Mouse (Mus musculus): ENCODE data around the gene Agpat4. TPM values are rescaled to one million over a fixed set of nuclear protein-coding genes. Genes with fewer than 3 reads are reported as not detected.

The Agpat4 gene
- 1 to 10 TPM; 3.7 to 4.5 TPM for total RNA-seq (2021)
- long read RNA-seq, experiment 1, partial matches to known transcripts, result 0 of 4 reads
- long read RNA-seq, experiment 1, other reads (novel, unspliced or antisense), result 1 of 4 reads
- long read RNA-seq, experiment 2, transcript Agpat4-201 (9 exons, 1,915 nt), result major isoform, 7 of 7 reads
- long read RNA-seq, experiment 2, partial matches to known transcripts, result 0 of 7 reads
- long read RNA-seq, experiment 2, other reads (novel, unspliced or antisense), result 0 of 7 reads

- DNase-seq, result no peak
Observed at GRCm38 (mm10) chr17:12118561-12118925, at the start of gene Agpat4. Gene Agpat4, plus strand, starts transcription at chr17:12118704.

GRCm38 (mm10) chr17:12076816-12077215 lies 41.7 kb upstream of the Agpat4 start:
- no peak for DNase-seq

DNA sequence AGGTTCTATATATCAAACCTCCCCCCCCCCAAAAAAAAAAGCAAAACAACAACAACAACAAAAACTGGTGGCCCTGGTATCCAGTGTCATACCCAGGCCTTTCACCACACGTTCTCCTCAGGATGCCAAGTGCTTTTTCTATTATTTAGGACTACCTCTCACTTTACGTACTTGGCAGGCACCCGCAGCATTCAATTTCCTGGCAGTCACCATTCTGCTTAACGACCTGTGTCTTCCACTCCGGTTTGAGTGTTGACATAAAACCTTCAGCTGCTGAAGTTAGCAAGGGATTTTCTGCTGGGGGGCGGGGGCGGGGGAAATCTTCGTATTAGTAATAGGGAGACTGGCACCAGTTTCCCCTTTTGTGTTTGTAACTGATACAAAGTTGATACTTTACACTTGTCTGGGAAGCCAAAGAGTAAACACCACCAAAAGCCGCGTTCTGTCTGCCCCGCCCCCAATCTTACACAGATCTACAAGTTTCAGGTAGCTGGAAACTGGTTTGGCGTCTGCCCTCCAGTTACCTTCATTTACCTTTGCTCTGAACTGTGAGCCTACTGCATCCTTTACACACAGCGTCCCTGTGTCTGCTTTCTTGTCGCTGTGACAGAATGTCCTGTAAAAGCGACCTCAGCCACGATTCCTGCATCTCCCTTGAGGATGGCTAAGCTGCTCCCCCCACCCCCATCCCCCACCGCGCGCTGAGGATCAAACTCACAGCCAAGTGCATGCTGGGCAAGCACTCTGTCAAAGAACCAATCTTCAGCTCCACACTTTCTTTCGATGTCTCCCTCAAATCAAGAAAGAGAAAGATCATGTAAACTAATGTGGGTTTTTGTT lies 37.6 kb upstream of the Agpat4 start:
- no peak for DNase-seq

GRCm38 (mm10) chr17:12082201-12082600 lies 36.3 kb upstream of the Agpat4 start:
- DNase-seq, result no peak

GRCm38 (mm10) chr17:12090261-12090927 lies 28.1 kb upstream of the Agpat4 start:
- no peak for DNase-seq

DNA sequence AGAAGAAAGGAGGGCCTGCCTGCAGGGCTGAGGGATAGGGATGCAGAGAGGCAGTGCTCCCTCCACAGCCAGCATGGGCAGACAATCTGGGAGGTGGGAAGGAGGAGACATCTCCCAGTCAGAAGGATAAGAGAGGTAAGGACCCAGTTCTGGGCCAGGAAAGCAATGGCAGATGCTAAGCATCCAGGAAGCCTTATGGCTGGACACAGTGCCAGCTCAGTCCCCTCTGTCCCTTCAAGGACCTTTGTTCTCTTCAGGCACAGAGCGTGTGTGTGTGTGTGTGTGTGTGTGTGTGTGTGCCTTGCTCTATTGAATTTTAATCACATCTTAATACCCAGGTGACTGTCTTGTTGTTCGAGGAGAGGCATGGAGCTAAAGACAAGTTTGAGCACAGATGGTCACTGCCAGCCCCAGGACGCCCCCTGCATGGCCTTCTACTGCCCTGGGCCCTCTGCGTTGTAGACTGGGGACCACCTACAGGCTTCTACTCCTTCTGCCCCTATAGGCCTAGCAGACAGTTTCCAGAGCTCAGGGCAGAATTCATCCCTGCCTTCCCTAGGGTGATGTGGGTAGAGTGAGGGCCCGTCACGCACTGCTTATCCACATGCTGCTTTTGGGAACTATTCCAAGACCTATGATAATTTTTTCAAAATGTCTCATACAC lies 25.5 kb upstream of the Agpat4 start:
- no peak for DNase-seq

DNA sequence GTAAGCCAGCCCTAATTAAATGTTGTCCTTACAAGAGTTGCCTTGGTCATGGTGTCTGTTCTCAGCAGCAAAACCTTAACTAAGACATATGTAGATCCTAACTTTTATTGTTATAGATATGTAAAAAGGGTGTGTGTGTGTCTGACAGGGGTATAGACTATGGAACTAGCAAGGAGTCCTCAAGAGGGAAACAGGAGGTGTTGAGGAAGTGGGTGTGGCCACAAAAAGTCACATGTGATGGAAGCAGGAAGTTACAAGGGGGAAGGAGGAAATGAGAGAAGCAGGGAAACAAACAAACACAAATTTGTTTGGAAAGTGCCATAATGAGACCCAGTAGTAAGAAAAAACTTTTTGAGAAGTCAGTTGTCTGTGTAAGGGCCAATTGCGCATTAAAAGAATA lies 24.5 kb upstream of the Agpat4 start:
- no peak for DNase-seq

GRCm38 (mm10) chr17:12094827-12095590 lies 23.5 kb upstream of the Agpat4 start:
- peak in 1 of 2 experiments; percentile 32 for DNase-seq

- DNase-seq, result no peak
Observed at GRCm38 (mm10) chr17:12099415-12099814, 19.1 kb upstream of the Agpat4 start.

- DNase-seq, result no peak
Observed at GRCm38 (mm10) chr17:12102326-12102725, 16.2 kb upstream of the Agpat4 start.

- no peak for DNase-seq
Observed at GRCm38 (mm10) chr17:12103781-12104180, 14.7 kb upstream of the Agpat4 start.

DNA sequence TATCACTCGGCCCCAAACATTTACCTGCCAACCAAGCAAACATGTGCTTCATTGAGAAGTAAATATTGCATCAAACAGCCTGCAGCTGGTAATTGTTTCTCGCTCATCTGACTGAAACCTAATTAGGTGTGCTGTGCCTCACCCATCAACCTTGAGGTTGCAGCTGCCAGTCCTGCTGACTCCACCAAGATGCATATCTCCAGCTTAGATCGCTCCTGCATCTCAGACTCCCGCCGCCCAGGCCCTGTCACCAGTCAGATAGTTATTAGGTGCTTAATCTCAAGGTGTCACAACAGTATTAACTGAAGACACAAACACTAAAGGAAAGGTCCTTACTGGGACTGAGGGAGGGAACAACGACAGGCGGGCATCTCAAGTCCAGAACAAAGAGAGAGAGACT lies 14.3 kb upstream of the Agpat4 start:
- DNase-seq, result no peak

- DNase-seq, result no peak
Observed at GRCm38 (mm10) chr17:12104690-12105089, 13.8 kb upstream of the Agpat4 start.

DNA sequence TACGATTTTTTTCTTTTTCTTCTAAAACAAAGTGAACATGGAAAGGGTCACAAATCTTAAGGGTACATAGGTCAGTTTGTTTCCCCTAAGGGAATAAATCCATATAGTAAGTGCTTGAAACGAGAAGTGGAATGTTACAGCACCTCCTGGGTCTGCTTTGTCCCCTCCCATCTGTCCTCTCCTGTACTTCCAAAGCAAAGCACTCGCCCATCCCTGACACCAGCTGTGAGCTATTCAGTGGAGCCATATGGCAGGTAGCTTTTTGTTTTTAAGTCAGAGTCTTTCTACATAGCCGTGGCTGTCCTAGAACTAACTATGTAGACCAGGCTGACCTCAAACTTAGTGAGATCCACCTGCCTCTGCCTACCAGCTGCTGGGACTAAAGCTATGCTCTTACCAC lies 12.2 kb upstream of the Agpat4 start:
- DNase-seq, result no peak

- no peak for DNase-seq
Observed at GRCm38 (mm10) chr17:12113626-12114025, 4.9 kb upstream of the Agpat4 start.

GRCm38 (mm10) chr17:12115086-12115485 lies 3.4 kb upstream of the Agpat4 start:
- DNase-seq, result no peak

- peak; percentile 2 to 25 for DNase-seq
Observed at GRCm38 (mm10) chr17:12118131-12118530, 373 bp upstream of the Agpat4 start.

- DNase-seq, result peak; percentile 89 to 94
Observed at GRCm38 (mm10) chr17:12118926-12119641, 580 bp downstream of the Agpat4 start.

GRCm38 (mm10) chr17:12119675-12120074 lies 1.2 kb downstream of the Agpat4 start:
- DNase-seq, result peak; percentile 11 to 41

DNA sequence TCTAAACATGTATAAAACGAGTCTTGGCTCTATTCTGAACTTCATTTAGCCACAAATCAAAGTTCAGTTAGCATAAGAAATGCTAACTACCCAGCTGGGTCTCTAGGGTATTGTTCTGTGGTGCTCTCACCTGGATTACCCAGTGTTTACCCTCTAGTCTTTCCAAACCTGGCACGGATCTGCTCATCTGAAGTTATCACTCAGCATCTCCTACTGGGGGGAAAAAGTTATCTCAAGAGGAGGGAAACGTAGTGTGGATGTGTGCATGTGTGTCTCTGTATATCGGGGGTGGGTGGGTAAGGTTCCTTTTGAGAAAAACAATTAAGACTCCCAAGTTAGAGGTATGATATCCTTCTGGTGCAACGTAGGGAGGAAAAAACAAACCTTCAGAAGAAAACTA lies 1.8 kb downstream of the Agpat4 start:
- no peak for DNase-seq

DNA sequence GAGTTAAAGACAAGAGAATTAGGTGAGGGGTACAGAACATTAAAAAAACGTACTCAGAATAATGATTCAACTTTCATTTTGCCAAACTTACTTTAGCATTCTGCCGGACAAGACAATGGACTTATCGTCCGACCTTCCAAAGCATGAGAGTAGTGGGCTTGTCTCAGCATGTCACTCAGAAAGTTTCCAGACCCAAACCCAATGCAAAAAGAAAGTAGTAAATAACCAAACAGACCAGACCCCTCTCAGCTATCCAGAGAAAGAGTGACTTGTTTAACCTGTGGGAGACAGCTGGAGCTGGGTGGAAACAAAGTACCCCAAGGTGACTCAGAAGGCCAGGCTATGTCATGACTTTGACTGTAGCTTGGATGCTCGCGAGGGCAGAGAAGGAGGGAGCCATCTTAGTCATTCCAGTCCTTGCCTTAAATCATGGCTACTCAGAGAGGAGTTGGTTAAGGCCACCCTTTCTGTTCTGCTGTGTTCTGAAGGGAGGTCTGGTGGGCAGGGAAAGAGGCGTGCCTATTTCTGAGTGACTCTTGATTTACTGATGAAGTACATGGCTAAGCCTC lies 2.8 kb downstream of the Agpat4 start:
- DNase-seq, result no peak

Measured in heart, adult 18-20 months (tissue).